Mouse (Mus musculus): ENCODE data around the gene Kansl1l. TPM values are rescaled to one million over a fixed set of nuclear protein-coding genes. Genes with fewer than 3 reads are reported as not detected.
"Not testable (repeated sequence)": the region's sequence is repeated elsewhere in the genome, so short reads cannot be mapped to it uniquely, and the experiment has no call there.

Kansl1l gene
- total RNA-seq, 4 experiments from 2014 or later = 20.3 to 22.5 (median 20.9) TPM

- peak; percentile 86 to 87 for DNase-seq (ENCODE audit: low spot score in 2 of 2)
Measured at GRCm38 (mm10) chr1:66700693-66701575, 116.4 kb downstream of the Kansl1l start, which contains the start of gene Rpe. Rpe (plus strand) TSS chr1:66700831.

DNA sequence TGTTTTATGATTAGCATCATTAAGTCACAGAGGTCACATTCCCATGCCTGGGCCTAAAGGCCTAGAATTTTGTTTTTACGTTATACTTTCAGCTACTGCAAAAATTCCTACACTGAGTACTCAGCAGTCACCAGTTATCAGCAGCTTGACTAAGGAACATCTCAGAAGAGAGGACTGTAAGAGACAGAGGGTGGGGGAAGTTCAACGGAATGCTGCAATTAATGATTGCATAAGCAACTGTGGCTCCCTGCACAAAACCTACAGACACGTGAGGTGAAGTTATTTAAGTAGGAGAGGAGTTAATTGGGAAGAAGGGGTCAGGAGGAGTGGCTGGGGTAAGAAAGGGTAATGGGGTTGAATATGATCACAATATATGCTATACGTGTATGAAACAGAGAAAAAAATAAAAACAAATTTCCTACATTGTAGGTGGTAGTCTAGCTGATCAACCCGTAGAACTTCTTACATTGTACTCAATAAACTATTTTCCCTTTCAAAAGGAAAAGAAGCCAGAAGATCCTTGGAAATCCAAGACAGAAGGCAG is 117.1 kb downstream of the Kansl1l start:
- no peak for DNase-seq (ENCODE audit: low spot score in 2 of 2)

- DNase-seq (ENCODE audit: low spot score in 2 of 2) = not testable (repeated sequence)
Measured at GRCm38 (mm10) chr1:66699630-66700029, 117.7 kb downstream of the Kansl1l start.

DNA sequence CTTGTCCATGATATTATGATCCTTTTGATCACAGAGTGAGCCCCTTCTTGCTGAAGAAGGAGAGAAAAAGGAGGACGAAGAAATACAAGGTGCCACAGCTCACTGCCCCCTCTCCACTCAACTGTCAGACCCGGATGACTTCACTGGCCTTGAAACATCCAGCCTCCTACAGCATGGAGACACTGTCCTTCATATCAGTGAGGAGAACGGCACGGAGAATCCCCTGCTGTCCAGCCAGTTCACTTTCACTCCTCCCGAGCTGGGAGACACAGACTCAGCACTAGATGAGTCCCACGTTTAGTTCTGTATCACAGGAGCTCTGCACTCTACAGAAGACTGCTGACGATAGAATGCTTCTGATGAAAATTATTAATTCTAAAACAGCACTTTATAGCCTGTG is 122.1 kb downstream of the Kansl1l start:
- no peak for DNase-seq (ENCODE audit: low spot score in 2 of 2)

GRCm38 (mm10) chr1:66694266-66694665 is 123.1 kb downstream of the Kansl1l start:
- no peak for DNase-seq (ENCODE audit: low spot score in 2 of 2)

DNA sequence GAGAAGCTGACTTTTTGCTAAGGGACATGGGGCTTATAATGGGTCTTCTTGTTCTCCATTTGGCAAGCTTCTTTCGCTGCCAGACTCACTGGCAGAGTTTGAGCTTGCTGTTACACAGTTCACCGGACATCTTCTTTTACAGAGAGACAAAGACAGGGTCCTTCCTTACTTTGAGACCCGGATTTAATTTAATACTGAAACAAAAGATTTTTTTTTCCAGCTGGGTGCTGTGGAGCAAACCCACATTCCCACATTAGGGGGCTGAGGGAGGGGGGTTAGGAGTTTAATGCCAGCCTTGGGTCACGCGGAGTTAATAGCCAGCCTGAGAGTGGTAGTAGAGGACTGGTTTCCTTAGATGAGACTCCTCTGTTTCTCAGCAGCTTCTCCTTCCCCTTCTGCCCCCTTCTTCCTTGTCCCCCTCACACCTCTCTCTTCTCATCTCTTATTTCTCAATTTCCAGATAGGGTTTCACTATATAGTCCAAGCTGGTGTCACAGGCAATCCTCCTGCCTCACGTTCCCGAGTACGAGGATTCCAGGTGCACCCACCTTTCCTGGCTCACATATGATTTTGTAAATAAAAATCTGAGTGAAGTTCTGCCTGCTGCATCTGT is 124.5 kb downstream of the Kansl1l start:
- DNase-seq (ENCODE audit: low spot score in 2 of 2) = no peak

DNA sequence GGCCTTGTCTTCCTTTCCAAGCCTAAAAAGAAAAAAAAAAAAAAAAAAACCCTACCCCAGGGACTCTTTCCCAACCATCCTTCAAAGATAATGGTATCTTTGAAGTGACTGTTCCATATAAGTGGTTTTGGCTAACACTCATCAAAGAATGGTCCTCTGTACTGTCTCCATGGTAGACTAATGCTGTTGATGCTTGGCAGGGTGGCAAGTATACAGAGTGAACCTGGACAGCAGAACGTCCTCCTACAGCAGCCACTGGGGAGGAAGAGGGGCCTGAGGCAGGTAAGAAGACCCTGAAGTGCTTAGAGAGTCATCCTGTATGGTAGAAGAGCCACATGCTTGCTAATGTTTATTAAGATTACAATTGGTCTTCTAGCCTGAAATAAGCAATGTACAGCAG is 125.1 kb downstream of the Kansl1l start:
- DNase-seq (ENCODE audit: low spot score in 2 of 2) = no peak

DNA sequence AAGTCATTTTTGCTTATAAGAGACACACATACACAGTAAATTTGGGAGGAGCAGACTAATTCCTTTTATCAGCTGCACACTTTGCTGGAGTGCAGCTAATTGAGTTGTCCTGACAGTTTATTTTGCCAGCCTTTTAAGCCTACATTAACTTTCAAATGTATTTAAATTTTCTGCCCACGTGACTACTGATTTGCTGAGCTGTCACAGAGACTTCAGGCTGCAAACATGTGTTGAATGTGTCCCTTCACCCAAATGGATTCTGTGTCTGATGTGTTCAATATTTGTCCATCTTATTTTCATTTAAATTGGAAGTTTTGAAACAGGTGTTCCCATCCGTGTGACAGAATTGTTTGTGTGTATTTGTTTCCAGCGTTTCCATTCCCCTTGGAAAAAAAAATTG is 125.6 kb downstream of the Kansl1l start:
- no peak for DNase-seq (ENCODE audit: low spot score in 2 of 2)

DNA sequence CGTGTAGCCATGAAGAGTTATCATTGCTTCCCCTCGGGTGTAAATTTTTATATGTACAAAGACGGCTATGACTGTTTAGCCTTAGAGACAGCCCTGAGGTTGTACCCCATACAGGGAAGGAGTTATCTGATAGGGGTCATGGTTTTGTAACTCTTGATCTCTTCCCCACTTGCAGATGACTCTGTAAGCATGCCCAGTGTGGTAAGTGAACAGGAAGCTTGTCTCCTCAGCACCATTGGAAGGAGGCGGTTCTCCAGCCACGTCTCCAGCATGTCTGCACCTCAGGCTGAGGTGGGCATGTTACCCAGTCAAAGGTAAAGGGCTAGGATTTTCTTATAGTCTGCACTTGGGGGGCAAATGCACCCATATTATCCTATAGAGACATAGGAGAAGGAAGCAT is 134.4 kb downstream of the Kansl1l start:
- no peak for DNase-seq (ENCODE audit: low spot score in 2 of 2)

DNA sequence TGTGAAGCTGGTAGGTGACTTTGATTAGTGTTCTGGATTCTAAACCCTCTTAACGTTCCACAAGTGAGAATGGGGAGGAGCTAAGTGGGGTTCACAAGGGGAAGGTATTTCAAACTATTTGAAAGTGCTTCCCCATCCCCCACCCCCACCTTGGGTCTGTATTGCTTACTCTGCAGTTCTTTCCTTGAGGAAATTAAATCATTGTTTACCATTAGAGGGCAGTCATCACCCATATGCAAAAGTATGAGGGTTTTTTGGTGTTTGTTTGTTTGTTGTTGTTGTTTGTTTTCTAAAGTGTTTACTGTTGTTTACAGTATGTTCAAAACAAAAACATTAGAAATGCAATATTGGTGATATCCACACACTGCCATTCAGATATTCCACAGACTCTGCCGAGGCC is 138.7 kb downstream of the Kansl1l start:
- DNase-seq (ENCODE audit: low spot score in 2 of 2) = no peak

DNA sequence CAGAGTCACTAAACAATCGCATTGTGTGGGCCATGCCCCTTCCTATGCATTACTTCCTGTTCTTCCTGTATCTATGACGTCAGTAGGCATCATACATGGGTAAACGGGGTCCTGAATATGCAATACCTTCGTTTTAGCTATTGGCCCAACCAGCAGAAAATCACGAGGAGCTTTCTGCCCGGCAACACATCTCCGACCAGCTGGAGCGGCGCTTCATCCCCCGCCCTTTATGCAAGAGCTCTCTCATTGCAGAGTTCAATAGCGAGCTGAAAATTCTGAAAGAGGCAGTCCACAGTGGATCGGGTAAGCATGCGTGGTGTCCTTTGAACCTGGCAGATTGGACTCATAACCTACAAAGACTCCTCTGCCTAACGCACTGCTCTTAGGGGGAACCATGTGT is 139.4 kb downstream of the Kansl1l start:
- DNase-seq (ENCODE audit: low spot score in 2 of 2) = no peak

- DNase-seq (ENCODE audit: low spot score in 2 of 2) = no peak
Measured at GRCm38 (mm10) chr1:66672812-66673211, 144.6 kb downstream of the Kansl1l start.

DNA sequence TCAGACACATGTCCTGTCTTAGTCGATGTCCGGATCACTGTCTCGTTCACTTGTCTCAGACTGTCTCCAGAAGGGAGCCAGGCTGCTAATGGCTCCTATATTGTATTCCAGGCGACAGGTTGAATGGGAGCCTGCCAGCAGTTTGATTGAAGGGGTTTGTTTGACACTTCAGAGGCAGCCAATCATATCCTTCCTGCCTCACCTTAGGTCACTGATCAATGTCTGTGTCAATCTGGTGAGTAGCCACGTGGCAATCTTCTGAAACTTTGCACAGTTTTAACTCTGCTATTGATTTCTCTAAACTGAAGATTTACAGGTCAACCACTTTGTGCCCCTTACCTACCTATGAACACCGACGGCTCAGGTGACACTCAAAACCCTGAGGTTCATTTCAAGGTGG is 145.9 kb downstream of the Kansl1l start:
- no peak for DNase-seq (ENCODE audit: low spot score in 2 of 2)

Other genes with a start within 250 kb of the Kansl1l start
- 10 to 100 TPM; 31.3 to 37.5 (median 34.3) TPM for gene Rpe, start 116.7 kb downstream of the Kansl1l start, total RNA-seq (2022)
- 10 to 100 TPM; 32.9 to 37.0 (median 33.7) TPM for gene Acadl, start 45.7 kb upstream of the Kansl1l start, total RNA-seq (2022)
- 1 to 10 TPM in 1 of 4 experiments, under 1 TPM in 3; 0.57 to 3.9 (median 0.89) TPM for gene Myl1, start 127.8 kb upstream of the Kansl1l start, total RNA-seq (2022)
- gene Lancl1, start 221.3 kb upstream of the Kansl1l start, total RNA-seq (2022) = 100 to 1,000 TPM; 192 to 212 (median 195) TPM

Data from layer of hippocampus, adult 8-10 months (tissue).